Mouse (Mus musculus): ENCODE results near the gene Tmub2.

Tmub2 gene

GRCm38 (mm10) chr11:102327250-102327649, 42.5 kb downstream of the Tmub2 start:
- DNase-seq (ENCODE audit: low spot score in 2 of 2): no peak

GRCm38 (mm10) chr11:102327839-102328238, 43.1 kb downstream of the Tmub2 start:
- no peak for DNase-seq (ENCODE audit: low spot score in 2 of 2)

- no peak for DNase-seq (ENCODE audit: low spot score in 2 of 2)
Measured at GRCm38 (mm10) chr11:102329518-102329917, 44.8 kb downstream of the Tmub2 start.

GRCm38 (mm10) chr11:102330039-102330438, 45.3 kb downstream of the Tmub2 start:
- no peak for DNase-seq (ENCODE audit: low spot score in 2 of 2)

GRCm38 (mm10) chr11:102331806-102332205, 47.1 kb downstream of the Tmub2 start:
- DNase-seq (ENCODE audit: low spot score in 2 of 2): no peak

GRCm38 (mm10) chr11:102333061-102333460, 48.3 kb downstream of the Tmub2 start:
- DNase-seq (ENCODE audit: low spot score in 2 of 2): no peak

- DNase-seq (ENCODE audit: low spot score in 2 of 2): no peak
Measured at GRCm38 (mm10) chr11:102334010-102334409, 49.3 kb downstream of the Tmub2 start.

GRCm38 (mm10) chr11:102334973-102335700, 50.4 kb downstream of the Tmub2 start:
- DNase-seq (ENCODE audit: low spot score in 2 of 2): no peak

GRCm38 (mm10) chr11:102336191-102336590, 51.5 kb downstream of the Tmub2 start:
- no peak for DNase-seq (ENCODE audit: low spot score in 2 of 2)

- no peak for DNase-seq (ENCODE audit: low spot score in 2 of 2)
Measured at GRCm38 (mm10) chr11:102337921-102338320, 53.2 kb downstream of the Tmub2 start.

- peak; percentile 66 for DNase-seq (ENCODE audit: low spot score in 2 of 2)
Measured at GRCm38 (mm10) chr11:102338561-102338960, 53.8 kb downstream of the Tmub2 start.
